Mouse (Mus musculus) 416B (cell line): ENCODE results near the gene Acot7.

Experiments used
- DNase-seq: peaks from one replicate; pipeline ENCODE4 v3.0.0; 2011; ENCODE audit warnings: low read depth

The Acot7 gene

DNA sequence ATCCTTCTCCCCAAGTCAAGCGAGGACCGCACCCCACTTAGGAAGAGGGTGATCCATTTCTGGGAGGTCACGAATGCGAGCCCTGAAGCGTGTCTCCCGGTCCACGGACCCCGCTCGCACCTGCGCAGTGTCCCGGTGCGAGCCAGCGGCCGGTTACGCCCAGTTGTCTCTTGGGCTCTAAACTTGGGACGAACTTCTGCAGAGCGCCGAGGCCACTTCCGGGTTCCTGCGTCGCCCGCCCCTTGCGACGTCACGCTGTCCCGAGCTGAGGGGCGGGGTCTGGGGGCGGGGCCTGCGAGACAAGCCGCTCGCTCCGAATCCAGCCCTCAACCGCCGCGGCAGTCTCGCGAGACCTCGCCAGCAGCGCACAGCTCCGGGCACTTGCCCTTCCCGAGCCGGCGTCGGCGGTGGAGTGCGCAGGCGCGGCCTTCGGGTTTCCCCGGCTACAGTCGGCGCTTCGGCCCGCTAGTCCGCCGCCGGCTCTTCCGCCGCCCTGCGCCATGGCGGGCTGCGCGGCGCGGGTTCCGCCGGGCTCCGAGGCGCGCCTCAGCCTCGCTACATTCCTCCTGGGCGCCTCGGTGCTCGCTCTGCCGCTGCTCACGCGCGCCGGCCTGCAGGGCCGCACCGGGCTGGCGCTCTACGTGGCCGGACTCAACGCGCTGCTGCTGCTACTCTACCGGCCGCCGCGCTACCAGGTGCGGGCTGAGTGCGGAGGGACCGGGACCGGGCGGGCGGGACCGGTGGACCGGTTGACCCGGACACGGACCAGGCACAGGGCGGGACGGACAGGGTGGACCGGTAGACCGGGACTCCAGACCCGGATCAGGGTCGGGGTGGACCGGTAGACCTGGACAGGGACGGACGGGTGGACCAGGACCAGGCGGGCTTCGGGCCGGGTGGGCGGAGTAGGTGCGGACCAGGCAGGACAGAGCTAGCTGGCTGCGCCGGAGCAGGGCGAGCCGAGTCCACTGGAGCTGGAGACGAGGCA lies 119.2 kb downstream of the Acot7 start, which contains the start of gene Icmt:
TSS of gene Icmt (plus strand) at position 354 of the 988 bp plus-strand sequence.
- DNase-seq, result peak; percentile 99

DNA sequence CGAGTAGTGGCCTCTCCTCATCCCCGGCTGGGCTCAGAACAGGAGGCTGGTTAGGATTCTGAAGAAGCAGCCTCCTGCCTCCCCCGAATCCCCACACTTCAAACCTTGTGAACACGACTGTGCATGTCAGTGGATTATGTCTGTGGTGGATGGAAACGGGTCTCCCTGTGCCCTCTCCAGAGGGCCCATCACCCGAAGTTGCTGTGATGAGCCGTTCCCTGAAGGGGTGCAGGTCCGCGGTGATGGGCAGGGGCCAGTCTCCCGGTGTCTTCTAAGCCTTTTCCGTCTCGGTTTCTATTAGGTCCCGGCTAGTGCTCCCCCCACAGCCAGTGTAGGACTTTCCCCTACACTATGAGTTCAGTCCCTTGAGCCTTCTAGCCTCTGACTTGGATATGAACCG lies 120.9 kb downstream of the Acot7 start:
- no peak for DNase-seq

DNA sequence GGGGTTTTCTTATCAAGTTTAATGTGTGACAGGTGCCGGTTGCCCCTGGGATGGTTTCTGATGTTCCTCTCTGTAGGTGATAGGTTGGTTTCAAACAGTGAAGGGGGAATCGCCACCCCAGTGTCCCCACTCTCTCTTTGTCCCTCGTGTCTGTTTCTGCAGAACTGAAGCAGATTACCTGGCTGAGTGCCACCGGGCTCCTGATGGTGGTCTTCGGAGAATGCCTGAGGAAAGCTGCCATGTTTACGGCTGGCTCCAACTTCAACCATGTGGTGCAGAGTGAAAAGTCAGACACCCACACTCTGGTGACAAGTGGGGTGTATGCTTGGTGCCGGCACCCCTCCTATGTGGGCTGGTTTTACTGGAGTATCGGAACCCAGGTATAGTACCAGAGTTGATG lies 122.4 kb downstream of the Acot7 start:
- no peak for DNase-seq

DNA sequence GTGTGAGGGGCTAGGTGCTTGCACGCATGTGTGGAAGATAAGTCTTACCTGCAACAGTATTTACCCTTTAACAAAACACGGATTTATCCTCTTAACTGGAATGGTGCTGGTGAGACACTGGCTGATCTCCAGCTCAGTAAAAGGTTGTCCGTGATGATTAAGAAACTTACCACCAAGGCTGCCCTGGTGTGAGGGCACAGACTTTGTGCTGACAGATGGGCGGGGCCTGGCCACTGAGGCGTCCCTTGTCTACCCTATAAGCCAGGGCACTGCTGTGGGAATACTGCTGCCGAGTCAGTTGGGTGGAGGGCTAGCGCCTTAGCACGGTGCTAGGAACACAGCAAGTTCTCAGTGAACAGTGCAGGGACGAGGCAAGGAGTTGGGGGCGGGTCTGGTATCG lies 124.1 kb downstream of the Acot7 start:
- DNase-seq, result no peak

DNA sequence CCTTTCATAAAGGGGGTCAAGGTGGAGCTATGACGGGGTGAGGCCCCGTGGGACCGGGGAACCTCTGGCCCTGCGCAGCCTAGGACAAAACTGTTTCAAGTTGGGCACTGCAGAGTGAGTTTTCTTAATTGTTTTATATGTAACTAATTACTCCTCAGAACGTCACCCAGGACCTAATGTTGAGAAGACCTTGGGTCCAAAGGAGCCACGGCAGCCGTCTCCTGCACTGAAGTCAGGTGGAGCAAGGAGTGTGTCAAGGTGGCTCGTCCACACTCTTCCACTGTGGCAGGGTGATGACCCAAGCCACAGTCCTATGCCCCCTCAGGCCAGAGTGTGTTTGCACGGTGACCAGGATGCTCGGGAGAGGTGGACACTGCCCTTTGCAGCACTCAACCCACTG lies 125.2 kb downstream of the Acot7 start:
- DNase-seq, result no peak

DNA sequence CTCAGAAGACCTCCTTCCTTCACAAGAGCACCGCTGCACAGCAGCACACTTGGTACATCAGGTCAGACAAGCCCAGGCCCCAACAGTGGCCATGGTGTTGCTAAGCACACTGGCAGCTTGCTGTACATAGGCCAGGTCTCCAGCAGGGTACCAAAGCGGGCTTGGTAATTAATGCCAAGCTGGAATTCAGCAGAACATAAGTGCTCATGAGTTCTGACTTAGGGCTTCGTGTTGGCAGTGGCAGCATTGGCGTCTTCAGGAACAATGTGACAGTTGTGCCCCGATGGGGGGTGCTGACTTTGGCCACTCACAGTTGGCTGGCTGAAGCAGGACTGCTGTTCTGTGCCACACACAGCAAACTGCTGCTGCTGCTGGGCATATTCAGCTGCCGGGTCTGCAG lies 126.8 kb downstream of the Acot7 start:
- no peak for DNase-seq

DNA sequence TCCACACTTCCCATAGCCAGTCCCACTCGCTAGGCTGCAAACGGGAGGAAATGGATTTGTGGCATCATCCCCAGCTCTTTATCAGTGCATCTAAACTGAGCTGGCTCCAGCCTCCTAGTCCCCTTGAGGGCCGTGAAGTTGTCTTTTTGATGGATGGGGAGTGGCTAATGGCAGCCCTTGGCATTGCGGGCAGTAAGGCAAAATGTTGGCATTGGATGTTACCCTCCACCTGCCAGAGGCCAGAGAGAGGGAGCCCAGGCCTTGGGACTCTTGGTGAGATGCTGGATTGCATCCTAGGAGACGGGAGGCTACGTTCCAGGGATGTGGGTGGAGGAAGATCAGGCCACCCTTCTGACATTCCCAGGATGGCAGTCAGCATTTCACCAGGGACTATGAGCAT lies 128.1 kb downstream of the Acot7 start:
- no peak for DNase-seq

DNA sequence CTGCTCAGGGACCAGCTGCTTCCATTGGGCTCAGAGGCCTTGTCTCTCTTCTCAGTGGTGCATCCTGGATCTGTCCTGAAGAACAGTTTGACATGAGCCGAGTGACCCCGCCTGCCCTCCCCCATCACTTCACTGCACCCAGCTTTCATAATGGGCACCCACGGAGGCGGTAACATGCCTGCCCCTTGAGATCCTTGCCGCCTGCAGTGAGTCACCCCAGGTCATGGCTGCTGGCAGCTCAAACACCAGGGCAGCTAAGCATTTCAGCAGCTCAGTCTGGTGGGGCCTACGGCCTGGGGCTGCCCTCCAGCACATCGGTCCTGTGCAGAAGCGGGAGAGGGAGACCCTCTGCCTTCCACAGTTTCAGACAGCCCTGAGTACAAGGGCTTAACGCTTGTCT lies 129.6 kb downstream of the Acot7 start:
- DNase-seq, result no peak

DNA sequence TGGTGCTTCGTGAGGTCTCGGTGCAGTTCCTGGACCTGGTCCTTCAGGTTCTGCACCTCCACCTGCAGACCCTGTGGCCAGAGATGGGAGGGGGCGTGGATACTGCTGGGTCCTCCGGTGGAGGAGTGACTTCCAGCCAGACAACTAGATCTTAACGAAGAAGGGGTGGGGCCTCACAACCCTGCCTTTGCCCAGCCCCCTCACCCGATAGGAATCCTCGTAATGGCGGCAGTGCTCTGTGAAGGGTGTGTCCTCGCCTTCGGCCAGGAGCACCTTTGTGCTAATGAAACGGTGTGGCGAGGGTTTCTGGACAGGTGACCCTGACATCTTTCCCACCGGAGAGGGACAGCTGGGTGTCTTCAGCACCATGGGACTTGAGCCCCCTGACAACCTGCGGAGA lies 134.3 kb downstream of the Acot7 start:
- DNase-seq, result no peak

DNA sequence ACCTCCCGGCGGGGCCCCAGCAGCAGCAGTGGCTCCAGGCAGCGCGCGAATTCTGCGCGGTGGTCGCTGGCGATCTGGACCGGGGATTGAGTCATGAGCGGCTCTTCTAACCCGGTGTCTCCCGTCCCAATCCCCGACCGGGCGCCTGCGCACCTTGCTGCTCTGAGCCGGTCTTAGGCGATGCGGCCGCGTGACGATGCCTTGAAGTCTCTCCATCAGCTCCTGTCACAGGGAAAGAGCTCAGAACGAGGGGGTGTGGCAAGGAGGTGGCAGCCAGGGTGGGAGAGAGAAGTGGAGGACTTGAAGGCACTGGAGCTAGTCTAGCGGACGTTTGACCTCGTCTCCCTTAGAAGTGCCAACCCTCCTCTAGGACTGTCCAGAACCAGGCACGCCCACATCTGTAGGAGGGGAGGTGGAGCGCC lies 135.3 kb downstream of the Acot7 start:
- DNase-seq, result no peak

DNA sequence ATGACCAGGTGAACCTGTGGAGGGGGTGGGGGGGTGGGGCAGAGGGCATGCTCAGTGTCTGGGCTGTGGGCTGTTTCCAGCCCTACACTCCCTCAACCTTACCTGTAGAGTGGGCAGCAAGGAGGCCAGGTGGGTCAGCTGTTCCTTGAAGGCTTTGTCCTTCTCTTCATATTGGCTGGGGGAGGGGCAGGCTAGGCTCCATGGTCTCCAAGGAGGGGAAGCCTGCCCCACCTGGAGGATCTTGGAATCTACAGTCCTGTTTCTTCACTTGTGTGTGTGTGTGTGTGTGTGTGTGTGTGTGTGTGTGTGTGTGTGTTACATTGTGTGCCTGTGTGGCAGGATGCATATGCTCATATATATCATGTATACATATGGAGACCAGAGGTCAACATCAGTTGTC lies 136.0 kb downstream of the Acot7 start:
- DNase-seq, result peak; percentile 18

DNA sequence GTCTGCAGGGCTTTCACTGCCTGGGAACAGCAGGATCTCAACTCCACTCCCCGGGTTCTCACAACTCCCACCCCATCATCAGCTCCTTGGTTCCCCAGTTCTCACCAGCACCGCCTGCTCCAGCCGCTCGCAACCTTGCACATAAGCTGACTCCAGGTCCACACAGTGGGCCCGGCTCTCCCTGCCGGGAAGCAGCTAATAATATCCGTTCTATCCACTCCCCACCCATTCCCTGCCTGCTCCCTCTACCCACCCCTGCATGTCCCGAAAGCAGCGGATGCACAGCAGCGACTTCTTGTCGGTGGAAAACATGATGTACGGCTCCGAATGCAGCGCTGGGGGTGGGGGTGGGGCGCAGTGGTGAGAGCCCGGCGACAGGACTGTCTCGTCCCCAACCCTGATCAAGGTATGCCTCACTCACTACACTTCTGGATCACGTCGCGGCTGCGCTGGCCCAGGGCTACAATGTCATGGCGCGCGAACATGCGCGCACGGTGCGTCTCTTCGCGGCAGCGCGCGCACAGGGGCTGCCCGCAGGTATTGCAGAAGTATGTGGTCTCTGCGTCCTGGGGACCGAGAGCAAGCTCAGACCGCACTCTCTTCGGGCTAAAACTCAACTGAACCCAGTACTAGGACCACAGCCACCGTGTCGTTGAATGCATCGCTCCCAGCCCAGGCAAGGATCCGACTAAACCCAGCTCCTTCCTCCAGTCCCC lies 137.7 kb downstream of the Acot7 start:
- DNase-seq, result no peak

DNA sequence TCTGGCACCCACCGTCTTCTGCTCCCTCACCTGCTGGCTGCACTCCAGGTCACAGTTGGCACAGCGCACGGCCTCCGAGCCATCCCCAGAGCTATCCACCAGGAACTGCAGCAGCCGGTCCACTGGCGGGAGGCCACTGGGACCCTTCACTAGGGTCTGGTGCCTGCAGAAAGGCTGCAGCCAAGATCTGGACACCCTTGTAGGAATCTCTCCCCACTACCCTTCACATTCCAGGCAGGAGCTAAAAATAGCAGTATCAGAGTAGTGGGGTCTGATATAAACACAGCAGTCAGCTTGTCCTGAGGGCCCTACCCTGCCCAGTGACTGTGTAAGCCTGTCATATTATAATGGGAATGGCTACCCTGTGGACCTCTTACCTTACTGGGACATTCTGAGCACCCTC lies 139.7 kb downstream of the Acot7 start:
- no peak for DNase-seq

DNA sequence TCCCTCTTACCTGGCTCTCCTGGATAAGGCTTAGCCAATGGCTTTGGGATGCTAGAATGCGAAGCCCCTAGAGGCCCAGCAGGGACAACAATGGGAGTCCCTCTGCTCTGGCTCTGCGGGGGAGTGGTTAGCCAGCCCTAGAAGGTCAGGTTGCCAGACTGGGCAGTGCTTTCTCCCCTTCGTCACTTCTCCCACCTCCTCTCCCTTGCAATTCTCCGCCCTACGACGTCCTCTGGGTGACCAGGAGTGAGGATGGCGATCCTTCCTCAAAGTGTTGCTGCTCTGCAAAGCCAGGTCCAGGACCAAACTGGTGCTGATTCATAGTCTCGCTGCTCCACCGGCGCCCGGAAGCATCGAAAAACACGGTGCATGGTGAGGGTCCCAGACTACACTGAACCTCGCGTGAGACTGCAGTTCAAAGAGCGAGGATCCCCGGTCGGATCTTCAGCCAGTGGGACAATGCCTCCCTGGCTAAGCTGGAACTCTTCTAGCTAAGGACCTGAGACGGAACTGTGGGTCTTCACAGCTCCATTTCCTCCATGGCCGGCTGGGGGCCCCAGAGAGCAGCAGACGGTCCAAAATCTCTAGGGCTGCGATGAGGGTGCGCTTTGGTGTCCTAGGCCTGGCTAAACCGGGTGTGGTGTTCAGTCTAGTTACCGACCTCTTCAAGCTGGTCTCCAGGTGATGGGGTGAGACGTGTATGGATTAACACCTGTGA lies 140.7 kb downstream of the Acot7 start, which contains the start of gene Rnf207:
TSS of gene Rnf207 (minus strand) at position 477 of the 718 bp plus-strand sequence.
- peak; percentile 40 for DNase-seq
